Mouse (Mus musculus): Measurements from ENCODE around the gene Ankib1. TPM values are rescaled to one million over a fixed set of nuclear protein-coding genes. Genes with fewer than 3 reads are reported as not detected.
A peak's percentile ranks its signal among the peaks of the same experiment; 100 is the strongest.
"Not testable (repeated sequence)": the region's sequence is repeated elsewhere in the genome, so short reads cannot be mapped to it uniquely, and the experiment has no call there.

Ankib1 gene
- total RNA-seq, 2 experiments from 2014 or later, result 17.0 to 19.3 TPM

- Histone ChIP-seq H3K27ac (no peak overlapping the region), H3K4me3 (no peak overlapping the region)
- TF ChIP-seq CTCF (IDR thresholded peaks at IDR 0.05), result no peak
- intact Hi-C loops (cut with DNase I), result no loop called here
- DNase-seq, result peak; percentile 21
Observed at GRCm38 (mm10) chr5:3787548-3787947, 15.2 kb downstream of the Ankib1 start.

- intact Hi-C loops (cut with DNase I), result no loop called here
Observed at GRCm38 (mm10) chr5:3784751-3785496, 17.8 kb downstream of the Ankib1 start.

GRCm38 (mm10) chr5:3783947-3784681, 18.6 kb downstream of the Ankib1 start:
- no peak overlapping the region for H3K27ac ChIP-seq
- no peak overlapping the region for H3K4me3 ChIP-seq
- DNase-seq, result no peak
- intact Hi-C loops (cut with DNase I), result no loop called here
- TF ChIP-seq CTCF (IDR thresholded peaks at IDR 0.05), result no peak

More at GRCm38 (mm10) chr5:3784751-3785496, 17.8 kb downstream of the Ankib1 start:
- Histone ChIP-seq H3K4me3 (no peak overlapping the region), H3K27ac (no peak overlapping the region; the same call in 1 of the 2 replicates)
- DNase-seq, result no peak
- no peak for TF ChIP-seq CTCF (IDR thresholded peaks at IDR 0.05)

- Histone ChIP-seq H3K4me3 (no peak overlapping the region), H3K27ac (no peak overlapping the region)
- peak; percentile 33 for TF ChIP-seq CTCF (IDR thresholded peaks at IDR 0.05)
- intact Hi-C loops (cut with DNase I), result no loop called here
- DNase-seq, result no peak
Observed at GRCm38 (mm10) chr5:3782670-3783069, 20.1 kb downstream of the Ankib1 start.

- DNase-seq, result no peak
- Histone ChIP-seq H3K4me3 (no peak overlapping the region), H3K27ac (no peak overlapping the region)
- TF ChIP-seq CTCF (IDR thresholded peaks at IDR 0.05), result no peak
- intact Hi-C loops (cut with DNase I), result no loop called here
Observed at GRCm38 (mm10) chr5:3772017-3772416, 30.7 kb downstream of the Ankib1 start.

GRCm38 (mm10) chr5:3771512-3771911, 31.2 kb downstream of the Ankib1 start:
- H3K4me3 ChIP-seq, result no peak overlapping the region
- no peak overlapping the region for H3K27ac ChIP-seq
- no peak for DNase-seq
- intact Hi-C loops (cut with DNase I), result no loop called here
- no peak for TF ChIP-seq CTCF (IDR thresholded peaks at IDR 0.05)

- H3K27ac ChIP-seq; intact Hi-C loops (cut with DNase I); H3K4me3 ChIP-seq; DNase-seq: not testable (repeated sequence)
Observed at GRCm38 (mm10) chr5:3750536-3750935, 52.2 kb downstream of the Ankib1 start.

GRCm38 (mm10) chr5:3732846-3733245, 69.9 kb downstream of the Ankib1 start:
- Histone ChIP-seq H3K4me3 (peak overlapping the region; percentile 64), H3K27ac (peak overlapping the region; percentile 77)
- intact Hi-C loops (cut with DNase I); DNase-seq: not testable (repeated sequence)

- intact Hi-C loops (cut with DNase I), result no loop called here
- Histone ChIP-seq H3K27ac (no peak overlapping the region), H3K4me3 (no peak overlapping the region)
- TF ChIP-seq CTCF (IDR thresholded peaks at IDR 0.05), result no peak
- no peak for DNase-seq
Observed at GRCm38 (mm10) chr5:3728820-3729219, 73.9 kb downstream of the Ankib1 start.

- no peak for TF ChIP-seq CTCF (IDR thresholded peaks at IDR 0.05)
- Histone ChIP-seq H3K4me3 (no peak overlapping the region), H3K27ac (no peak overlapping the region)
- DNase-seq, result no peak
- intact Hi-C loops (cut with DNase I), result no loop called here
Observed at GRCm38 (mm10) chr5:3725491-3725890, 77.2 kb downstream of the Ankib1 start.

- Histone ChIP-seq H3K4me3 (no peak overlapping the region), H3K27ac (no peak overlapping the region)
- DNase-seq, result no peak
- TF ChIP-seq CTCF (IDR thresholded peaks at IDR 0.05), result no peak
- intact Hi-C loops (cut with DNase I), result no loop called here
Observed at GRCm38 (mm10) chr5:3723415-3723814, 79.3 kb downstream of the Ankib1 start.

- TF ChIP-seq CTCF (IDR thresholded peaks at IDR 0.05), result no peak
- DNase-seq, result no peak
- H3K4me3 ChIP-seq, result no peak overlapping the region
- no peak overlapping the region for H3K27ac ChIP-seq
- intact Hi-C loops (cut with DNase I), result no loop called here
Observed at GRCm38 (mm10) chr5:3722873-3723272, 79.9 kb downstream of the Ankib1 start.

GRCm38 (mm10) chr5:3719371-3719770, 83.4 kb downstream of the Ankib1 start:
- intact Hi-C loops (cut with DNase I), result no loop called here
- no peak overlapping the region for H3K27ac ChIP-seq
- TF ChIP-seq CTCF (IDR thresholded peaks at IDR 0.05), result no peak
- no peak for DNase-seq
- H3K4me3 ChIP-seq, result no peak overlapping the region

All from gastrocnemius, adult 2 months (tissue).